Mouse (Mus musculus): ENCODE data around the gene Cacng7. TPM values are rescaled to one million over a fixed set of nuclear protein-coding genes. Genes with fewer than 3 reads are reported as not detected.
A peak's percentile ranks its signal among the peaks of the same experiment; 100 is the strongest.
"Not testable (repeated sequence)": the region's sequence is repeated elsewhere in the genome, so short reads cannot be mapped to it uniquely, and the experiment has no call there.

The Cacng7 gene
- polyA plus RNA-seq, 1 experiment from 2014 or later, result 4.3 TPM

DNA sequence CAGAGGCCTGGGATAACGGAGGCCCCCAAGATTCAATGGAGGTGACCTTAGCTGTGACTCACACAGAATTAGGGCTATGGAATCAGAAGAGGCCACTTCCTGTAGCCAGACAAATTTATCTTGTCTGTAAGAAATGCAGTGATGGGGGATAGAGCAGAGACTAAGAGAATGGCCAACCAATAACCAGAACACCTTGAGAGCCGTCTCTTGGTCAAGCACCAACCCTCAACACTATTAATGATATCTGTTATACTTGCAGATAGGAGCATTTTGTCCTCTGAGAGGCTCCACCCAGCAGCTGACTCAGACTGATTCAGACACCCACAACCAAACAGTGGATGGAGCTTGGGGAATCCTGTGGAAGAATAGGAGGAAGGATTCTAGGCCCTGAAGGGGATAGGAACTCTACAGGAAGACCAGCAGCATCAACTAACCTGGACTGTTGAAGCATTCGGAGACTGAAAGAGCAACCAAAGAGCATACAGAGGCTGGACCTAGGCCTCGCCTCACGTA, 52.1 kb downstream of the Cacng7 start:
- 93% methylated on average over 5 of the region's 5 CpGs for WGBS
- Histone ChIP-seq H3K27me3 (no peaks in the 10 kb centered on the region), H3K4me2 (replicated peaks) (no peak overlapping the region), H3K9me3 (no peaks in the 10 kb centered on the region), H3K27ac (no peak overlapping the region), H3K36me3 (no peaks in the 10 kb centered on the region), H3K4me3 (replicated peaks) (no peak overlapping the region), H3K9ac (replicated peaks) (no peak overlapping the region), H3K4me1 (replicated peaks) (peaks cover 23% of the 10 kb centered on the region)
- ATAC-seq, result no peak

DNA sequence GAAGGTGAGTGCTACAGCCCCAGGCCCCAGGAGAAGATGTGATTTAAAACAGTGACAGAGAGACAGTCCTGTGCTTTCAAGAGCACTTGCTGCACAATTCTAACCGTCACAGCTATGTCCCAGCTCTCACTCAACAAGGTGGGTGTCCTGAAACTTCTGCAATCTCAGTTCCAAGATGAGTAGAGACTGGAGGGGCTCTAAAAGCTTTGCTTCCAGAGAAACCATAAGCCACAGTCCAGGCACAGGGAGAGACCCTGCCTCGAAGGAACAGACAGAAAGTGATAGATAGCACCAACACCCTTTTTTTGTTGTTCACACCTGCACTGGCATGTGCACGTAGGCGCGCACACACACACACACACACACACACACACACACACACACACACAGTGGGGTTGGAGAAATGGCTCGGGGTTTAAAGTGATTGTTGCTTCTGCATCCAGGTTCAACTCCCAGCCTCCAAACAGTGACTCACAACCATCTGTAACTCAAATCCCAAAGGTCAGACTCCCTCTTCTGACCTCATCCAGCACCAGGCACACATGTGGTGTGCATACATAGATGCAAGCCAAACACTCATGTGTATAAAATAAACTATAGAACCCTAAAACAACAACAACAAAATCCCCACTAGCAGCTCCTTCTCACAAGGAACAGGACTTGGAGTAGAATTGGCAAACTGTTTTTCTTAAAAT, 53.4 kb downstream of the Cacng7 start:
- H3K9me3 ChIP-seq, result no peaks in the 10 kb centered on the region
- H3K4me3 ChIP-seq (replicated peaks), result no peak overlapping the region
- ATAC-seq, result no peak
- H3K27me3 ChIP-seq, result no peaks in the 10 kb centered on the region
- no peak overlapping the region for H3K9ac ChIP-seq (replicated peaks)
- no peak overlapping the region for H3K4me2 ChIP-seq (replicated peaks)
- no peaks in the 10 kb centered on the region for H3K36me3 ChIP-seq
- peaks cover 26% of the 10 kb centered on the region for H3K4me1 ChIP-seq (replicated peaks)
- WGBS, result 89% methylated on average over 6 of the region's 6 CpGs
- H3K27ac ChIP-seq, result no peak overlapping the region

DNA sequence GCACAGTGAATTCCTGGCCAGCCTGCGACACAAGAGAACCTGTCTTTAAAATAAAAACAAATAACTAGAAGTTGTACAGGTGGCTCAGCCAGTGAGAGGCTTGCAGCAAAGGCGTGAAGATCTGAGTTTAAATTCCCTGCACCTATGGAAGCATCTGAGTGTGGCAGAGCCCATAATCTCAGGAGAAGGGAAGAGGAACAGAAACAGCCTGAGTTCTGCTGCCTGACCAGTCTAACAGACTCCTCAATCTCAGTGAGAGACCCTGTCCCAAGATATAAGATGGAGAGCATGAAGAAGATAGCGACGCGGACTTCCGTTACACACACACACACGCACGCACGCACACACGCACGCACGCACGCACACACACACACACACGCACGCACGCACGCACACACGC, 55.0 kb downstream of the Cacng7 start:
- WGBS, result 91% methylated on average over 18 of the region's 18 CpGs
- H3K4me2 ChIP-seq (replicated peaks), result peak overlapping the region; percentile 80
- no peak for ATAC-seq
- H3K27ac ChIP-seq, result no peak overlapping the region
- no peak overlapping the region for H3K4me3 ChIP-seq (replicated peaks)
- H3K9ac ChIP-seq (replicated peaks), result no peak overlapping the region
- H3K9me3 ChIP-seq, result no peaks in the 10 kb centered on the region
- peaks cover 41% of the 10 kb centered on the region for H3K4me1 ChIP-seq (replicated peaks)
- H3K36me3 ChIP-seq, result no peaks in the 10 kb centered on the region
- no peaks in the 10 kb centered on the region for H3K27me3 ChIP-seq

DNA sequence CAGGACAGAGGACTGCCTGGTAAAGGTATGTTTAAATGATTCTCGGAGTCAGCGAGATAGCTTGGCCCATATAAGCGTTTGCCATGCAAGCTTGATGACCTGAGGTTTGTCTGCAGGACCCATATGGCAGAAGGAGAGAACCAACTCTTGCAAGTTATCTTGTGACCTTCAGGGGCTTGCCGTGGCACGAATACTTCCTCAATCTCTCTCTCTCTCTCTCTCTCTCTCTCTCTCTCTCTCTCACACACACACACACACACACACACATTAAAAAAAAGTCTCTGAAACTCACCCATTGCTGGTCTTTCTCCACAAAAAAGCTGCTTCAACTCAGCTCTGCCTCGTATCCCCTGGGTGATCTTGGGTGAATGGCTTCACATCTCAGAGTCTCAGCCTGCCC, 56.1 kb downstream of the Cacng7 start:
- H3K27ac ChIP-seq, result no peak overlapping the region
- ATAC-seq, result no peak
- H3K4me1 ChIP-seq (replicated peaks), result peaks cover 52% of the 10 kb centered on the region
- peak overlapping the region; percentile 60; the same call in 1 of the 2 replicates for H3K4me3 ChIP-seq (replicated peaks)
- no peaks in the 10 kb centered on the region for H3K9me3 ChIP-seq
- peak overlapping the region; percentile 80 for H3K4me2 ChIP-seq (replicated peaks)
- 71% methylated on average over 6 of the region's 6 CpGs for WGBS
- H3K27me3 ChIP-seq, result no peaks in the 10 kb centered on the region
- H3K9ac ChIP-seq (replicated peaks), result no peak overlapping the region
- peaks cover under 1% of the 10 kb centered on the region for H3K36me3 ChIP-seq

DNA sequence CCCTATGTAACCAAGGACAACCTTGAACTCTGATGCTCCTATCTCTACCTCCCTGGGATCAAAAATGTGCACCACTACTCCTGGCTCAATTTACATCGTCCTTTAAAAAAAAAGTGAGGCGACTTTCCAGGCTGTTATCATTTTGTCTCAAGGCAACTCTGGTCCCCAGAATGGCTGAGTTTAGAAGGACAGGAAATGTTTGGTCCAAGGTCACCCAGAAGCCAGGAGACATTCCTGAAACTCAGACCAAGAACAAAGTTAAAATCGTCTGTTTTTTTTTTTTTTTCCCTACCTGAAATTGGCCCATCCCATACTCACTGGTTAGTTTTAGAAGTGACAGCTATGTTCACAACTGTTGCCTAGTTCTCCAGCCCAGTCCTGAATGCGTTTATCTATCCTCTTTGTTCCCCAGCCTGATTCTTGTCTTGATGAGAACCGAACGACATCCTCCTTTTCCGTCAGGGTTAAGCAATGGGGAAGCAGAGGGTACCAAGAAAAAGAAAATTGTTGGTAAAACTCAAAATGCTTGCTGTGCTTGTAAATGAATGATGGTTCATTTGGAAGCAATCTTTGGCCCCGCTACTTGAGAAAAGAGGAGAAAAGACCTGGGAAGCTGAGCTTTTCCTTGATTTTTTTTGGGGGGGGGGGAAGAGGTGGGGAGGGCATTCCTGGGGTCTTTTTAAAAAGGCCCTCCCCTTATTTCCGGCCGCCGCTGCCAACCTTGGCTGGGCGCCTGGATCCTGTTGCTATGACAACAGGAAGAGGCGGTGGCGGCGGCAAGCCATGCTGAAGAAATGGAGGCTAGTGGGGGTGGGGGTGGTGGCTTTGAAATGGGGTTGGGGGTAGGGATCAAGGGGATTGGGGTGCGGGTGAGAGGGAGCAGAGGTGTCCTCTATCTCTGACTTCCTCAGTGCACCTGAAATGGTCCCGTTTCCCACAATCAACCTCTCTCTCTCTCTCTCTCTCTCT, 57.0 kb downstream of the Cacng7 start:
- Histone ChIP-seq H3K4me2 (replicated peaks) (peak overlapping the region; percentile 80), H3K9ac (replicated peaks) (peak overlapping the region; percentile 67), H3K4me3 (replicated peaks) (peak overlapping the region; percentile 60), H3K4me1 (replicated peaks) (peaks cover 52% of the 10 kb centered on the region), H3K36me3 (peaks cover 9% of the 10 kb centered on the region), H3K27ac (0 out of 2 replicates have a peak overlapping the region, but pooled peaks have one; percentile 73), H3K9me3 (no peaks in the 10 kb centered on the region), H3K27me3 (no peaks in the 10 kb centered on the region)
- peak; percentile 59 for ATAC-seq
- 3% methylated on average over 17 of the region's 17 CpGs for WGBS

DNA sequence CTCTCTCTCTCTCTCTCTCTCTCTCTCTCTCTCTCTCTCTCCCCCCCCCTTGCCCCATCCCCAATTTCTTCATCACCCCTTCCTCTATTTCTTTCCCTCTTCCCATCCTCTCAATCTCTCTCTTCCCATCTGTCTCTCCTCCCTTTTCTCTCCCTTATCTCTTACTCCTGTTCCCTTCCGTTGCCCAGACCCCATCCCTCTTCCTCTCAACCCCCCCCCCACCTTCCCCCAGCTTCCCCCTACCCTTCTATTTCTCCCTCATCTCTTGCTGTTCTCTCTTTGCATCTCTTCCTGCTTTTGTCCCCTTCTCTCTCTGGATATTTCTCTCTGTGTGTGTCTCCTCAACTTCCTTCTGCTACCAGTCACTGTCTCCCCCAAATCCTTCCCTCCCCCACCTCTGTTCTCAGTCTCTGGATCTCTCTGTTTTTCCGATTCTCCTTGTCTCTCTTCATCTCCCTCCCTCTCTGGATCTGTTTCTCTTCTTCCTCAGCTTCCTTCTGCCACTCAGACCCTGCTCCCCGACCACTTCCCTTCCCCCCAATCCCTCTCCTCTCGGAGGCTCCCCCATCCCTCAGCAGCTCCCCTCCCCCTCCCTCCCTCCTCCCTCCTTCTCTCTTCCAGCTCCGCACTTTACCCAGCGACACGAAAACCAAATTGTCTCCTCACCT, 57.8 kb downstream of the Cacng7 start, which contains the start of gene Cacng8:
Cacng8 (plus strand) TSS at position 271 of the 668 bp plus-strand sequence.
- Histone ChIP-seq H3K27me3 (no peaks in the 10 kb centered on the region), H3K9ac (replicated peaks) (peak within 1 kb of the TSS; percentile 67), H3K27ac (peak within 1 kb of the TSS; percentile 73), H3K36me3 (peaks cover 16% of the 10 kb centered on the region), H3K9me3 (no peaks in the 10 kb centered on the region), H3K4me2 (replicated peaks) (peak within 1 kb of the TSS; percentile 80), H3K4me1 (replicated peaks) (peaks cover 60% of the 10 kb centered on the region), H3K4me3 (replicated peaks) (peak within 1 kb of the TSS; percentile 60)
- WGBS, result 0% methylated on average over 7 of the region's 7 CpGs
- ATAC-seq, result peak; percentile 62

DNA sequence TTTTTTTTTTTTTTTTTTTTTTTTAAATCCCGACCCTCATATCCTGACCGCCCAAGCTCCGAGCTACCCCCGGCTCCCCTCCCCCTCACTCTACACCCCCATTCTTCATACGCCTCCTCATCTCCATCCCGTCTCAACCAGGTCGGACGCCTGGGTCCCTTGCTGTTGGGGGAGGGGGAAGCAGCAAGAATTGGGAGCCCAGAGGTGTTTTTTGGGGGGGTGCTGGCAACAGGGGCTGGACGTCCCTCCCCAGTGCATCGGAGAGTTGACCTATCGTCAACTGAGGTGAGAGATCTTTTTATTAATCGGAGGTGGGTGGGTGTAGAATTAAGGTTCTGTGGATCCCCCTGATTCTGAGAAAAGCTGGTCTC, 58.3 kb downstream of the Cacng7 start:
- H3K9me3 ChIP-seq, result no peaks in the 10 kb centered on the region
- peak overlapping the region; percentile 60 for H3K4me3 ChIP-seq (replicated peaks)
- 2% methylated on average over 12 of the region's 12 CpGs for WGBS
- H3K9ac ChIP-seq (replicated peaks), result peak overlapping the region; percentile 67
- peaks cover 61% of the 10 kb centered on the region for H3K4me1 ChIP-seq (replicated peaks)
- H3K36me3 ChIP-seq, result peaks cover 20% of the 10 kb centered on the region
- no peaks in the 10 kb centered on the region for H3K27me3 ChIP-seq
- peak overlapping the region; percentile 80 for H3K4me2 ChIP-seq (replicated peaks)
- peak overlapping the region; percentile 73 for H3K27ac ChIP-seq
- ATAC-seq, result peak; percentile 35

DNA sequence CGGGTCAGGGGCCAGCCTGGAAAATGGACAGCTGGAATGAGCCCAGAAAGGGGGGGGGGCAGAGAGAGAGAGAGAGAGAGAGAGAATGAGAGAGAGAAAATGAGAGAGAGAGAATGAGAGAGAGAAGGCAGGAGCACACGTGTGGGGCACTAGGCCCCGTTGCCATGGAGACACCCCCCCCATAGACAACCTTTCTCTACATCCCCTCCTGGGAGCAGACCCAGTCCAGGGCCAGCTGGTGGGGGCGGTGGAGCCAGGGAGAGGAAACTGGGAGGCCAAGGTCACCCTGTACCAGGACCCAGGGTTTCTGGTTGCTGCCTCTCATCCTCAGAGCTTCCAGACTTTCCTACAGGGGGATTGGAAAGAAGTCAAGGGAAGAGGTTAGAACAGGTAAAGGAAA, 59.1 kb downstream of the Cacng7 start:
- H3K27ac ChIP-seq, result no peak overlapping the region
- H3K4me2 ChIP-seq (replicated peaks), result peak overlapping the region; percentile 80
- H3K9ac ChIP-seq (replicated peaks), result peak overlapping the region; percentile 67
- H3K9me3 ChIP-seq, result no peaks in the 10 kb centered on the region
- ATAC-seq, result peak; percentile 51
- peaks cover 61% of the 10 kb centered on the region for H3K4me1 ChIP-seq (replicated peaks)
- no peaks in the 10 kb centered on the region for H3K27me3 ChIP-seq
- WGBS, result 12% methylated on average over 4 of the region's 4 CpGs
- H3K4me3 ChIP-seq (replicated peaks), result peak overlapping the region; percentile 60
- peaks cover 21% of the 10 kb centered on the region for H3K36me3 ChIP-seq

DNA sequence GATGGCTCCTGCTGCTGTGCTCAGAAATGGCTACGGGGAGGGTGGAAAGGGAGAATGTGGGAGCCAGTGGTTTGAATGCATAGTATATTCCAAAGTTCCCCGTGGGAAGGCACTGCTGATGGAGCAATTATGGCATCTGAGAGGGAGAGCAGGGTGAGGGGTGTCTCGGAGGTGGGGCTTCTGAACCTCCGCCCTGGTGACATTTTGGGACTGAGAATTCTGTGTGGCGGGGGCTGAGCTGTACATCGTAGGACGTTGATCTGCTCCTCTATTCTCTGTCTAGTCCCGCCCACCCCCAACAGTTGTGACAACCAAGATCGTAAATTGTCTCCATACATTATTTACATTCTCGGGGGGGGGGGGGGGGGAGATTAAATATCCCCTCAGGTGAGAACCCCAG, 64.6 kb downstream of the Cacng7 start:
- 51% methylated on average over 10 of the region's 10 CpGs for WGBS
- peaks cover 32% of the 10 kb centered on the region for H3K36me3 ChIP-seq
- 0 out of 2 replicates have a peak, but pooled peaks have one; percentile 35 for ATAC-seq
- no peaks in the 10 kb centered on the region for H3K9me3 ChIP-seq
- H3K4me2 ChIP-seq (replicated peaks), result peak overlapping the region; percentile 19; the same call in 1 of the 2 replicates
- peaks cover 35% of the 10 kb centered on the region for H3K4me1 ChIP-seq (replicated peaks)
- H3K27ac ChIP-seq, result peak overlapping the region; percentile 53; the same call in 1 of the 2 replicates
- peak overlapping the region; percentile 28; the same call in 1 of the 2 replicates for H3K9ac ChIP-seq (replicated peaks)
- no peak overlapping the region; the same call in 1 of the 2 replicates for H3K4me3 ChIP-seq (replicated peaks)
- no peaks in the 10 kb centered on the region for H3K27me3 ChIP-seq

DNA sequence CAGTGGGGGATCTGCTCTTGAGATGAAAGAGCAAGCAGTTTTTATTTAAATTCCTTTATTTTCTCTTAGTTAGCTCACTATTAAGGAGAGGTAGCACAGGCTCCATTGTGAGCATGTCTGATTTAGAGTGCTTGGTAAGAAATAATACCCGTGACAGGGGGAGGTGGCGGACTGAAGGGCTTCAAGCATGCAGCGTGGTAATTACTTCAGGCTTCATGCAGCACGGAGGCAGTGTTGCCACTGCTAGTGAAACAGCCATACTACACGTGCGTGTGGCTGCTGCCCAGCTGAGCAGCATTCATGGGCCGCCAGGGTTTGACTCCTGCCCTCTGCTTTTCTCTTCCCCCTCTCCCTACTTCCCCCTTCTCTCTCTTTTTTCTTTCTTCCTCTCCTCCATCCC, 65.0 kb downstream of the Cacng7 start:
- Histone ChIP-seq H3K27ac (peak overlapping the region; percentile 53; the same call in 1 of the 2 replicates), H3K9ac (replicated peaks) (peak overlapping the region; percentile 28; the same call in 1 of the 2 replicates), H3K9me3 (no peaks in the 10 kb centered on the region), H3K36me3 (peaks cover 32% of the 10 kb centered on the region), H3K27me3 (no peaks in the 10 kb centered on the region), H3K4me3 (replicated peaks) (no peak overlapping the region; the same call in 1 of the 2 replicates), H3K4me1 (replicated peaks) (peaks cover 31% of the 10 kb centered on the region), H3K4me2 (replicated peaks) (peak overlapping the region; percentile 19; the same call in 1 of the 2 replicates)
- WGBS, result 22% methylated on average over 7 of the region's 7 CpGs
- peak; percentile 81 for ATAC-seq

DNA sequence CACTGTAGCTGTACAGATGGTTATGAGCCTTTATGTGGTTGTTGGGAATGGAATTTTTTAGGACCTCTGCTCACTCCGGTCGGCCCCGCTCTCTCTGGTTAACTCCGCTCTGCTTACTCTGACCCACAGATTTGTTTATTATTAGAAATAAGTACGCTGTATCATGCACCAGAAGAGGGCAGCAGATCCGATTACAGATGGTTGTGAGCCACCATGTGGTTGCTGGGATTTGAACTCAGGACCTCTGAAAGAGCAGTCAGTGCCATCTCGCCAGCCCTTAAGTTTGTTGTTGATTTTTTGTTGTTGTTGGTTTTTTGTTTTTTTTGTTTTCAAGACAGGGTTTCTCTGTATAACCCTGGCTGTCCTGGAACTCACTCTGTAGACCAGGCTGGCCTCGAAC, 65.6 kb downstream of the Cacng7 start:
- H3K27me3 ChIP-seq; H3K9ac ChIP-seq (replicated peaks); H3K9me3 ChIP-seq; H3K4me3 ChIP-seq (replicated peaks); H3K4me2 ChIP-seq (replicated peaks); H3K27ac ChIP-seq; ATAC-seq: not testable (repeated sequence)
- Histone ChIP-seq H3K36me3 (peaks cover 37% of the 10 kb centered on the region), H3K4me1 (replicated peaks) (peaks cover 25% of the 10 kb centered on the region)
- 89% methylated on average over 8 of the region's 8 CpGs for WGBS

Measured in midbrain, embryonic 13.5 days (tissue).